Mouse (Mus musculus): ENCODE data around the gene Aco2. TPM values are rescaled to one million over a fixed set of nuclear protein-coding genes. Genes with fewer than 3 reads are reported as not detected.
A peak's percentile ranks its signal among the peaks of the same experiment; 100 is the strongest.

Aco2 gene
- polyA plus RNA-seq (2015; fragmentation: Nextera tagmentation; extraction: Ambion mirVana), result 265 and 271 TPM in 2 replicates

DNA sequence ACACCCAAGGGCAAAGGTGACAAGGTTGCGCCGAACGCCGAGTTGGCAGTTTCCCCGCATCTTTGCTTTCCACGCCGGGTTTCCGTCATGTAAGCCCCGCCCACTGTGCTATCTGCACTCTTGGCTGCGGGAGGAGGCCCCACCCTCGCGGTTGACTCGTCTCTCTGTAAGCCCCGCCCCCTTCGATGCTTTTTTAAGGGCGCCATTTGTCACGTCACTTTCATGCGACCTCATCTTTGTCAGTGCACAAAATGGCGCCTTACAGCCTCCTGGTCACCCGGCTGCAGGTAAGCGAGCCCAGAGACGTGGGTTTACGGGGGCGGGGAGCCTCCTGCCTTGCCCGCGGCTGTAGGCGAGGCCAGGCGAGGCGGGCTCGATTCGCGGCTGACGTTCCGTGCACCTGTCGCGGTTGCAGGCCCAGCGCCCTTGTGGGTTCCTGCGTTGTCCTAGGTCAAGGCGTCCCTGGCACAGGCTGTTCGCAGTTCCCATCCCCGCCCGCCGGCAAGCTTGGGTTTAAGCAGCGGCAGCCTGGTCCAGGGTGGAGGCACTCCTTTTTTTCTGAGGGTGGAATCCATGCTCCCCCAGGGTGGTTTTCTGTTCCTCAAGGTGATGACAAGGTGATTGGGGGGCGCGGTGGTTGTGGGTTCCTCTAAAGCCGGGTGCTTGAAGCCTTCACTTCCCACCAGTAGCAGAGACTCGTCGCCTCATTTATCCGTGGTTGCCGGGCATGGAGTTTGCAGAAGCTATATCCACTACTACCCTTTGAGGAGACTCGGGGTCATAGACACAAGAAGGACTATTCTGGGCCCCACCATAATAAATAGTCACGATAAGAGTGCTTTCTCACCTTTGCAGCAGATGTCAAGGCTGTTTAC is at the start of gene Aco2:
Gene Aco2 (plus strand): TSS at position 48 of the 875 bp plus-strand sequence.
- peak; percentile 84 for ATAC-seq (replicated peaks)
- no peaks in the 10 kb centered on the region for H3K9me3 ChIP-seq
- H3K4me3 ChIP-seq, result peak within 1 kb of the TSS; percentile 69
- no peaks in the 10 kb centered on the region for H3K27me3 ChIP-seq (replicated peaks)
- H3K36me3 ChIP-seq (replicated peaks), result peaks cover 29% of the 10 kb centered on the region
- peak within 1 kb of the TSS; percentile 72 for H3K9ac ChIP-seq
- WGBS, result under 1% methylated on average over 53 of the region's 53 CpGs
- H3K4me1 ChIP-seq, result peaks cover 28% of the 10 kb centered on the region
- peak within 1 kb of the TSS; percentile 78 for H3K4me2 ChIP-seq
- H3K27ac ChIP-seq, result peak within 1 kb of the TSS; percentile 98

DNA sequence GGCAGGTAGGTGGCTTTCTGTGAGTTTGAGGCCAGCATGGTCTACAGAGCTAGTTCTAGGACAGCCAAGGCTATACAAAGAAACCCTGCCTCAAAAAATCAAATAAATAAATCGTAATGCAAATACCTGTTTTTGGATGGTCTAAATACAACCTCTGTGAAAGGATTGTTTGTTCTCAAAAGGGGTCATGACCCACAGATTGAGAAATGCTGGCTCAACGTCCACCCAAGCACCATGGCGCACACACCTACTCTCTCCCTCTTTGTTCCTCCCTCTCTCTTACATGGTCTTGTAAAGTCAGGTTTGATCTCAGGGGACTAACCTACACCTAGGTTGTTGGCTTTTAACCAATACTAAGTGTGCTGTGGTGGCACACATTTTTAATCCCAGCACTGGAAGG is 49.5 kb upstream of the Aco2 start:
- H3K9ac ChIP-seq, result no peak overlapping the region
- H3K36me3 ChIP-seq (replicated peaks), result peaks cover 57% of the 10 kb centered on the region
- ATAC-seq (replicated peaks), result no peak
- no peak overlapping the region for H3K27ac ChIP-seq
- H3K9me3 ChIP-seq, result no peaks in the 10 kb centered on the region
- 90% methylated on average over 3 of the region's 3 CpGs for WGBS
- H3K4me2 ChIP-seq, result no peak overlapping the region
- H3K27me3 ChIP-seq (replicated peaks), result no peaks in the 10 kb centered on the region
- H3K4me1 ChIP-seq, result no peaks in the 10 kb centered on the region
- H3K4me3 ChIP-seq, result no peak overlapping the region

DNA sequence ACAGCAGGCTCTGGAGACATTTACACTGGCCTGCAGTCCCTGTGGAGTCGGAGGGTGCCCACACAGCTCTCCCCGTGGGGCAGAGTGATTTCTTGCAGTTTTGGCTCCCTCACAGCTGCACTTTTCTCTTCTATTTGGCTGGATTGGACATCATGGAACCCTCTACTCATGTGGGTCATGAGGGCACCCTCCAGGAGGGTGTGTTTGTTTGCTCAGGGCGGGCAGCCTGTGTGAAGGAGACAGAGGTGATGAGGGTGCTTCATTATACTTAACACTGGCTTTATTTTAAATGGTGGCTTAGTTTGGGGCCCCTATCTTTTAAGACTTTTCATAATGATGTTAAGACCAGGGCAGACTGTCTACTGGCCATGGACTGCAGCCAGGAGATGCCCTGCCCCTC is 47.3 kb upstream of the Aco2 start:
- ATAC-seq (replicated peaks), result no peak
- no peak overlapping the region for H3K9ac ChIP-seq
- H3K4me2 ChIP-seq, result no peak overlapping the region
- no peaks in the 10 kb centered on the region for H3K27me3 ChIP-seq (replicated peaks)
- H3K4me3 ChIP-seq, result no peak overlapping the region
- peaks cover 51% of the 10 kb centered on the region for H3K36me3 ChIP-seq (replicated peaks)
- H3K9me3 ChIP-seq, result no peaks in the 10 kb centered on the region
- WGBS, result 86% methylated on average over 3 of the region's 3 CpGs
- no peaks in the 10 kb centered on the region for H3K4me1 ChIP-seq
- H3K27ac ChIP-seq, result no peak overlapping the region

DNA sequence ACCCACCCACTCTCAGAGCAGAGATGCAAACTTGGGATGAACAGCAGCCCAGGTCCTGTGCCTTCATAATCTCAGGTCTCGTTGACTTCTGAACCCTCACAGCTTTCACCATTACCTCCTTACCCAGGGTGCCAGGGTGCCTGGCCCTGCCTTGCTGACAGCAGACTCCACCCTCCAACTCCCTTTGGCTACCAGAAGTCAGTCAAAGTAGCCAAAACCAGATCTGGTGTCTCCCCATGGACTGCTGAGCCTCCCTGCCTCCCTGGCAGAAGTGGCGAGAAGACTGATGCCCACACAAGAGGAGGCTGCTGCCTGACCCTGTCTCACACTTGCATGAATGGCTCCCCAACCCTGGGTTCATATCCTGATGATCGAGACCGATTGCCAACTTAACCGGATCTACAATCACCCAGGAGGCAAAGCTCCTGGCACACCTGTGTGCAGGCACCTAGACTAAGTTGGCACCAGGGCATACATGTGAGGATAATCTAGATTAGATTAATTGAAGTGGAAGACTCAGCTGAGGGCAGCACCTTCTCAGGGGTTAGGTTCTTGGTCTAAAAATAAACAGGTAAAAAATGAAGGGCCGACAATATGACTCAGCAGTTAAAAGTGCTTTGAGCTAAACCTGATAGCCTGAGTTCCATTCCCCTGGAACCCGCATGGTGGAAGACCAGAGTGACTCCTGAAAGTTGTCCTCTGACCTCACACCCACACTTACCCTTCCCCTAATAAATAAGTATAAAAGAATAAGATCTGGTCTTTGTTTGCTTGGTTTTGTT is 43.5 kb upstream of the Aco2 start:
- H3K4me3 ChIP-seq, result no peak overlapping the region
- H3K27me3 ChIP-seq (replicated peaks), result no peaks in the 10 kb centered on the region
- no peak overlapping the region for H3K4me2 ChIP-seq
- ATAC-seq (replicated peaks), result no peak
- H3K4me1 ChIP-seq, result no peaks in the 10 kb centered on the region
- peaks cover 25% of the 10 kb centered on the region for H3K36me3 ChIP-seq (replicated peaks)
- H3K9me3 ChIP-seq, result no peaks in the 10 kb centered on the region
- WGBS, result 91% methylated on average over 7 of the region's 7 CpGs
- H3K9ac ChIP-seq, result no peak overlapping the region
- no peak overlapping the region for H3K27ac ChIP-seq

DNA sequence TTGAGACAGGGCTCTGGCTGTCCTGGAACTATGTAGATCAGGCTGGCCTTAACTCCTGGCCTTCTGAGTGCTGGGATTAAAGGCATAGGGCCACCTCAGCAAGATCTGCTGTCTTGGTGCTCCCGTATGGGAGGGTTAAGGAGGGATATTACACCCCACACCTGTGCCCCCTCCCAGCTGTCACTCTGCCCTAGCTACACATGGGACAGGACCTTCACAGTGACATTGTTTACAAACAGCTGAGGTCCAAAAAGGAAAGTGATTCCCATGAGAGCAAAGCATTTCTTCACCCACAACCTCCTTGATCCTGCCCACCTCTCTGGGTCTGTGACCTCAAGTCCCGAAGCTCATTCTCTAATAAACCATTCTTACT is 42.9 kb upstream of the Aco2 start:
- H3K4me3 ChIP-seq, result no peak overlapping the region
- no peak overlapping the region for H3K27ac ChIP-seq
- ATAC-seq (replicated peaks), result no peak
- no peaks in the 10 kb centered on the region for H3K27me3 ChIP-seq (replicated peaks)
- peaks cover 20% of the 10 kb centered on the region for H3K36me3 ChIP-seq (replicated peaks)
- WGBS, result 72% methylated on average over 2 of the region's 2 CpGs
- H3K4me1 ChIP-seq, result no peaks in the 10 kb centered on the region
- H3K9me3 ChIP-seq, result no peaks in the 10 kb centered on the region
- no peak overlapping the region for H3K9ac ChIP-seq
- H3K4me2 ChIP-seq, result no peak overlapping the region

DNA sequence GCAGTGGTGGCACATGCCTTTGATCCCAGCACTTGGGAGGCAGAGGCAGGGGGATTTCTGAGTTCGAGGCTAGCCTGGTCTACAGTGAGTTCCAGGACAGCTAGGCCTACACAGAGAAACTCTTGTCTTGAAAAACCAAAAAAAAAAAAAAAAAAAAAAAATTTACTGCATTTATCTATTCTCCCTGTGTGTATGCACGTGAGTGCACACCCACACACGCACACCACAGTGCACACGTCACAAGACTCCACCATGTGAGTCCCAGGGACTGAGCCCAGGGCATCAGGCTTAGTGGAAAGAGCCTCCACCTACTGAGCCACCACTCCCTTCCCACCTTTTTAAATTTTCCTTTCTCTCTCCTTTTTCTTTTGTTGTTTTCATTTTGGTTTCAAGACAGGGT is 41.6 kb upstream of the Aco2 start:
- H3K4me1 ChIP-seq, result no peaks in the 10 kb centered on the region
- no peaks in the 10 kb centered on the region for H3K9me3 ChIP-seq
- ATAC-seq (replicated peaks), result no peak
- no peak overlapping the region for H3K4me3 ChIP-seq
- H3K36me3 ChIP-seq (replicated peaks), result peaks cover 19% of the 10 kb centered on the region
- no peak overlapping the region for H3K4me2 ChIP-seq
- WGBS, result 96% methylated on average over 4 of the region's 4 CpGs
- H3K9ac ChIP-seq, result no peak overlapping the region
- H3K27me3 ChIP-seq (replicated peaks), result 0 out of 2 replicates have a peak, but pooled peaks cover 3% of the 10 kb centered on the region
- H3K27ac ChIP-seq, result no peak overlapping the region

DNA sequence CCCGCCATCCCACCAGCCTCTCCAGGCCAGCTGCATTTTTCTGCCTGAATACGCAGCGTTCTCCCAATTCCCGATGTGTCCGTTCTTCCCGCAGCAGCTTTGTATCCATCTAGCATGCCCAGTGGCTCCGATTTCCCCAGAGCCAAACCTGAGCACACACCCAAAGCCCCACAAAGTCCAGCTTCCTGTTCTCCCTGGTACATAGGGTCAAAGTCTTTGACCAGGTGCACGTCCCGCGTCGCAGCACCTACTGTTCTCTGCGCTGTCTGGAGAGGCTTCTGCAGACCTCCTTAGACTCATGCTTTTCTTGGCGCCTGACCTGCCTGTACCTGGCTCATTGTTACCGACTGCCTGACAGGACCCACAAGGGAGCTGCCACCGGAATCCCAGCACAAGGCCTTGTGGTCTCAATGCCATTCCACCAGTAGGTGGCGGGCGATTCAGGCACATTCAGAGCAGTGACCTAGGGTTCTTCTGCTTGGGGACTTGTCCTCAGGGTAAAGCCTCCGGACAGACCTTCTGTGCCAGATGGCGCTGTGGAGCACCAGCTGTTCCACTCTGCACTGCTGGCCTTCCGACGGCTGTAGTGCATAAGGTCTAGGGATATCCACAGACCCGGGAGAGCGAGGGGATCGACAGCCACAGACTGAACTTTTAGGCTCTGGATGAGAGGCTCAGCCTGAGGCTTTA is 40.8 kb upstream of the Aco2 start:
- Histone ChIP-seq H3K4me3 (no peak overlapping the region), H3K4me2 (peak overlapping the region; percentile 7; the same call in 1 of the 2 replicates), H3K27me3 (replicated peaks) (0 out of 2 replicates have a peak, but pooled peaks cover 3% of the 10 kb centered on the region), H3K9me3 (no peaks in the 10 kb centered on the region), H3K4me1 (peaks cover 4% of the 10 kb centered on the region), H3K27ac (no peak overlapping the region), H3K9ac (no peak overlapping the region), H3K36me3 (replicated peaks) (peaks cover 13% of the 10 kb centered on the region; the same call in 1 of the 2 replicates)
- peak; percentile 76 for ATAC-seq (replicated peaks)
- 14% methylated on average over 24 of the region's 24 CpGs for WGBS

DNA sequence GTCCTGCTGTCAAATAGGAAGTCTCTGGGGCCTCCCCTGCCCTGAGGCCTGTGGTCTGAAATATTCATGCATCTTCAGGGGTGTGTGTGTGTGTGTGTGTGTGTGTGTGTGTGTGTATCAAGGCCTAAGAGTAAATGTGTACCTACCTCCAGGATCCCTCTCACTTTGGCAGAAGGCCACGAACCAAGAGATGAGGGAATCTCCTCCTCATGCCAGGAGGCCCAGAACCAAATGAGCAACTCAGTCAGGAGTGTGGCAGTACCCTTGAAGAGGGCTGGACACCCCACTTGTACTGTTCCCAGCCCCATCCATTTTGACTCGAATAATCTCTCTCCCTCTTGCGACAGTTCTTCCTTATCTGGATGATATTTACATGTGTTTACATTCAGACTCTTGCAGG is 39.9 kb upstream of the Aco2 start:
- Histone ChIP-seq H3K27ac (no peak overlapping the region), H3K4me3 (no peak overlapping the region), H3K9me3 (no peaks in the 10 kb centered on the region), H3K27me3 (replicated peaks) (0 out of 2 replicates have a peak, but pooled peaks cover 3% of the 10 kb centered on the region), H3K9ac (no peak overlapping the region), H3K4me1 (peaks cover 9% of the 10 kb centered on the region), H3K4me2 (no peak overlapping the region), H3K36me3 (replicated peaks) (0 out of 2 replicates have a peak, but pooled peaks cover 10% of the 10 kb centered on the region)
- WGBS, result 93% methylated on average over 3 of the region's 3 CpGs
- ATAC-seq (replicated peaks), result no peak

DNA sequence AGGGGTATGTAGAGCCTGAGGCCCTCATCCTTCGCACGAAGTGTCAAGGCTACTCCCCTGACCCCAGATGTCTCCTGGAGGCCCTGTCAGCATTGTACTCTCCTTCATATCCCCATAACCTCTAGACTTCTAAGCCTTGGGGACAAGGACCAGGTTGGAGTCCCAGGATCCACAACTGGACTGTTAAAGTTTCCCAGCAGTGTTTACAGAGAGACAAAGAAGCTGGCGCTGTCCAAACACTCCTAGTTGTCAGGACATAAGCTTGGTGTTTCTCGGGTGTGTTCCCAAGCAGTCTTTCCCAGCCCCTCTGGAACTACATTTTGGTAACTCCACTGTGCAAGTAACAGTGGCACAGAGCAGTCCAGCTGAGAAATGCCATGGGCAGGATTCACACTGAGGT is 38.6 kb upstream of the Aco2 start:
- peaks cover 9% of the 10 kb centered on the region for H3K4me1 ChIP-seq
- H3K4me2 ChIP-seq, result no peak overlapping the region
- no peak overlapping the region for H3K27ac ChIP-seq
- no peak overlapping the region for H3K9ac ChIP-seq
- H3K4me3 ChIP-seq, result no peak overlapping the region
- ATAC-seq (replicated peaks), result no peak
- no peaks in the 10 kb centered on the region for H3K9me3 ChIP-seq
- 0 out of 2 replicates have a peak, but pooled peaks cover 3% of the 10 kb centered on the region for H3K27me3 ChIP-seq (replicated peaks)
- 78% methylated on average over 4 of the region's 4 CpGs for WGBS
- 0 out of 2 replicates have a peak, but pooled peaks cover 3% of the 10 kb centered on the region for H3K36me3 ChIP-seq (replicated peaks)

DNA sequence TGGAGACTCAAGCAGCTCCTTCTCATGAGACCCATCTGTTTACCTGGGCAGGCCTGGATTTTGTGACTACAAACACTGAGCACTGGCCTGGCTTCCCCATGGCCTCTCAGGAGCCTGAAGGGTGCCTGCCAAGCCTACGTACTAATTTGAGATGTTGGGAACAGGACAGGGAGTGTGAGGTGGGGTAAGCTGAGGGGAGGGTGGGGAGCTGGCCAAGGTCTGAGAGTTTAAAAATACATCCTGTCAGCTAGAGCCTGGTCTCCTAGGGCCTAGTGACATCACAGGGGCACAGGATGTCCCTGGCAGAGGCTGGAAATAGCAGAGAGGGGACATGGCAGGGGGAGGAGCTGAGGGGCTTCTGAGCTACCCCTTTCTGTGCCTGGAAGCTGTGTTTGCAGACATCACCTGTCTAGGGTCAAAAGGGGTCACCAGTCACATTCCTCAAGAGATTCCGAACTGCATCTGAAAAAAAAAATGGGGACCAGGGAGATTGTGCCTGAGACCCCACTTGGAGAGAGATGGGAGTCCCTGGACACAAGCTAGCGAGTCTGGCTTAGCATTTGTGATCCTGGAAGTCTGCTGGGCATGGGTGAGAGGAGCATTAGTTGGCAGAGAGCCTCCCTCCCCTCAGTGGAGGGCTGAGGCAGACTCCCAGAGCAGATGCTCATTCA is 37.8 kb upstream of the Aco2 start:
- H3K4me2 ChIP-seq, result no peak overlapping the region
- WGBS, result 53% methylated on average over 3 of the region's 3 CpGs
- no peak for ATAC-seq (replicated peaks)
- H3K27ac ChIP-seq, result no peak overlapping the region
- no peaks in the 10 kb centered on the region for H3K9me3 ChIP-seq
- H3K36me3 ChIP-seq (replicated peaks), result no peaks in the 10 kb centered on the region
- H3K4me3 ChIP-seq, result no peak overlapping the region
- peaks cover 9% of the 10 kb centered on the region for H3K4me1 ChIP-seq
- 0 out of 2 replicates have a peak, but pooled peaks cover 3% of the 10 kb centered on the region for H3K27me3 ChIP-seq (replicated peaks)
- H3K9ac ChIP-seq, result no peak overlapping the region

DNA sequence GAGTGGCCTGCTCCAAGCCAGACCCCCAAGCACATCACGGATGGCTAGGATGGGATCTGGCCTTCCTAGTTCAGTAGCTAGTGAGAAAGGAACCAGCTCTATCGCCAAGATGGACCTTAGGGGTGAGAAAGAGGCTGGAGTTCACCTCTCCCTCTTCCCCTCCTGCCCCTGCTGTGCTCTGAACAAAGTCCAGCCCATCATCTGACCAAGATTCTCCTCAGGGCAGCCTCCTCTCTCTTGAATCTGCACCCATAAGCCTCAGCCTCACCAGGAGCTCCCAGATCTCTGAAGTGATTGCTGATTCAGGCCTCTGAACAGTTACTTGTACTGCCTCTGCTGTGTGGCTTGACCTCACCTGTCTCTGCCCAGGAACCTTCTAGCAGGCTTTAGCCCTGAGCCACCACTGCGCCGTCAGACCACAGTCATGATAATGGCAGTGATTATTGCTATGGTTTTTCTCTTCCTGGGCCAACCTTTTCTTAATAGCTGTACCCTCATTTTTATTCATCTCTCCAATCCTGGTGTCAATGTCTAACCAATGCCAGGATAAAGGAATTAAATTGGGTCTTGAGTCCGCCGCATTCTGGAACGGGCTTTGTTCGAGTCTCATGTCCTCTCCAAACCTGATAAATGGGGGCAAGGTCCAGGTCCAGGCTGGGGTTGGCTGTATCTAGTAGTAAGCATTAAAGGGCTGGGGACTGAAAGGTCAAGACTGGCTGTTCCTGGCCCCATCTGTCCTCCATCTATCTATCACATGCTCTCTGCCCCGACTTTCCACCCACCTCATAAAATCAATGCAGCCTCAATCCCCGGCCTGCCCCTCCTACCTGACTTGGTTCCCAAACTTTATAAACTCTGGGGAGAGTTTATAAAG is 36.9 kb upstream of the Aco2 start:
- WGBS, result 75% methylated on average over 10 of the region's 10 CpGs
- ATAC-seq (replicated peaks), result no peak
- no peaks in the 10 kb centered on the region for H3K9me3 ChIP-seq

More for the DNA sequence above, 36.9 kb upstream of the Aco2 start:
- Histone ChIP-seq H3K36me3 (replicated peaks) (no peaks in the 10 kb centered on the region), H3K4me2 (no peak overlapping the region; the same call in 1 of the 2 replicates), H3K9ac (no peak overlapping the region), H3K4me1 (peaks cover 9% of the 10 kb centered on the region), H3K27ac (no peak overlapping the region), H3K4me3 (no peak overlapping the region), H3K27me3 (replicated peaks) (0 out of 2 replicates have a peak, but pooled peaks cover 3% of the 10 kb centered on the region)
